Mouse (Mus musculus): Measurements from ENCODE around the gene Elmo3. TPM values are rescaled to one million over a fixed set of nuclear protein-coding genes. Genes with fewer than 3 reads are reported as not detected.

Elmo3 gene
- total and polyA plus RNA-seq, 3 experiments, result 0.72 to 1.4 (median 1.3) TPM

DNA sequence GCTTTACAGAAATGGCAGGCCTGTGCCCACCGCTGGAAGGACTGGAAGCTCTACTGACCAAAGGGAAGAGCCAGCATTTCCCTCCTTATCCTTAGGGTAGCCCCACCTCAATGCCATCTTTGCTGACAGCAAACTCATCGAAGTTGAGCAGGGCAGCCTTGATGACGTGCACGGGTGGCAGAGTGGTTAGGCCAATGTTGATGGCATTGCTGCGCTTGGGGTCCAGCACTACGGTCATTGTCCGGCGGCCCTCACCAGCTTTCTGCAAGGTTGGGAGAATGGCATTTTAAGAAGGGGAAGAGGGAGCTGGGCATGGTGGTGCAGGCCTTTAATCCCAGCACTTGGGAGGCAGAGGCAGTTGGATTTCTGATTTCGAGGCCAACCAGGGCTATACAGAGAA, 26.5 kb downstream of the Elmo3 start:
- in situ Hi-C loops (cut with MboI; ENCODE audit: low pct_ligation_motif_present, low pct_unique_long_range_greater_than_20kb, low sequenced_read_pairs), result no loop called here
- Histone ChIP-seq H3K36me3 (replicated peaks in 1 of 2; ENCODE audit: control insufficient read depth in 1 of 2, insufficient read depth in 1 of 2, low read length in 1 of 2) (peaks cover 67 to 89% of the 10 kb centered on the region in 2 experiments), H3K79me2 (replicated peaks; ENCODE audit: control insufficient read depth, extremely low read depth, insufficient read depth, poor library complexity, severe bottlenecking) (peaks cover 7% of the 10 kb centered on the region), H3K9me3 (replicated peaks; ENCODE audit: low read length) (no peaks in the 10 kb centered on the region), H3K4me1 (ENCODE audit: control insufficient read depth in 1 of 2, insufficient read depth in 2 of 2) (peaks cover 3 to 9% of the 10 kb centered on the region in 2 experiments), H3K9ac (ENCODE audit: insufficient read depth, low read depth) (no peak overlapping the region), H3K4me3 (replicated peaks in 1 of 3; ENCODE audit: low read depth in 2 of 3, low read length in 2 of 3, poor library complexity in 1 of 3) (no peak overlapping the region), H3K4me2 (ENCODE audit: insufficient read depth, low read depth, poor library complexity, severe bottlenecking) (no peak overlapping the region), H3K27me3 (replicated peaks) (no peaks in the 10 kb centered on the region), H3K27ac (ENCODE audit: insufficient read depth, low read depth) (no peak overlapping the region)
- DNase-seq (ENCODE audit: extremely low read depth), result no peak
- dilution Hi-C loops (cut with MboI; ENCODE audit: extremely low pct_ligation_motif_present, extremely low pct_unique_long_range_greater_than_20kb, low sequenced_read_pairs), result no loop called here
- no peak for TF ChIP-seq ELF1 (IDR thresholded peaks at IDR 0.05; ENCODE audit: low read depth, low read length)
- TF ChIP-seq ZC3H11A (IDR thresholded peaks at IDR 0.05; ENCODE audit: low read depth, low read length), result no peak
- no peak for TF ChIP-seq TBP (conservative IDR thresholded peaks at IDR 0.05; ENCODE audit: low read depth, low read length)
- no peak for TF ChIP-seq MAZ (IDR thresholded peaks at IDR 0.05; ENCODE audit: low read depth, low read length)
- no peak for TF ChIP-seq USF2 (conservative IDR thresholded peaks at IDR 0.05; ENCODE audit: low read depth, low read length)
- TF ChIP-seq USF1 (IDR thresholded peaks at IDR 0.05; ENCODE audit: low read depth, low read length), result no peak
- TF ChIP-seq EP300 (IDR thresholded peaks at IDR 0.05; ENCODE audit: low read length), result no peak
- no peak for TF ChIP-seq CHD1 (IDR thresholded peaks at IDR 0.05; ENCODE audit: low read depth, low read length)
- TF ChIP-seq ZKSCAN1 (IDR thresholded peaks at IDR 0.05; ENCODE audit: borderline replicate concordance, low read depth, low read length), result no peak
- no peak for TF ChIP-seq MXI1 (IDR thresholded peaks at IDR 0.05; ENCODE audit: low read depth, low read length)
- TF ChIP-seq POLR2AphosphoS2 (IDR thresholded peaks at IDR 0.05; ENCODE audit: low read depth, low read length), result no peak
- TF ChIP-seq KAT2A (IDR thresholded peaks at IDR 0.05; ENCODE audit: insufficient replicate concordance, low read length), result no peak
- no peak for TF ChIP-seq NRF1 (IDR thresholded peaks at IDR 0.05; ENCODE audit: low read depth, low read length)
- TF ChIP-seq E2F4 (IDR thresholded peaks at IDR 0.05; ENCODE audit: insufficient replicate concordance, low read depth, low read length), result no peak

- Histone ChIP-seq H3K4me2 (ENCODE audit: insufficient read depth, low read depth, poor library complexity, severe bottlenecking) (no peak overlapping the region), H3K9ac (ENCODE audit: insufficient read depth, low read depth) (no peak overlapping the region), H3K36me3 (replicated peaks in 1 of 2; ENCODE audit: control insufficient read depth in 1 of 2, insufficient read depth in 1 of 2, low read length in 1 of 2) (peaks cover 73 to 93% of the 10 kb centered on the region in 2 experiments), H3K27ac (ENCODE audit: insufficient read depth, low read depth) (no peak overlapping the region), H3K4me1 (ENCODE audit: control insufficient read depth in 1 of 2, insufficient read depth in 2 of 2) (peaks cover under 1 to 6% of the 10 kb centered on the region in 2 experiments; a peak in 3 of 4 replicates), H3K4me3 (replicated peaks in 1 of 3; ENCODE audit: low read depth in 2 of 3, low read length in 2 of 3, poor library complexity in 1 of 3) (no peak overlapping the region), H3K79me2 (replicated peaks; ENCODE audit: control insufficient read depth, extremely low read depth, insufficient read depth, poor library complexity, severe bottlenecking) (peaks cover under 1% of the 10 kb centered on the region), H3K27me3 (replicated peaks) (no peaks in the 10 kb centered on the region), H3K9me3 (replicated peaks; ENCODE audit: low read length) (no peaks in the 10 kb centered on the region)
- dilution Hi-C loops (cut with MboI; ENCODE audit: extremely low pct_ligation_motif_present, extremely low pct_unique_long_range_greater_than_20kb, low sequenced_read_pairs), result no loop called here
- in situ Hi-C loops (cut with MboI; ENCODE audit: low pct_ligation_motif_present, low pct_unique_long_range_greater_than_20kb, low sequenced_read_pairs), result no loop called here
- TF ChIP-seq TCF12 (IDR thresholded peaks at IDR 0.05; ENCODE audit: low read depth, low read length) (no peak), RAD21 (IDR thresholded peaks at IDR 0.05; ENCODE audit: low read depth, low read length) (no peak), ZNF384 (IDR thresholded peaks at IDR 0.05; ENCODE audit: low read depth, low read length) (no peak), MAX (IDR thresholded peaks at IDR 0.05; ENCODE audit: low read length) (no peak), NRF1 (IDR thresholded peaks at IDR 0.05; ENCODE audit: low read depth, low read length) (no peak), E2F4 (IDR thresholded peaks at IDR 0.05; ENCODE audit: insufficient replicate concordance, low read depth, low read length) (no peak), MAFK (IDR thresholded peaks at IDR 0.05; ENCODE audit: insufficient replicate concordance, low read length) (no peak), NELFE (IDR thresholded peaks at IDR 0.05; ENCODE audit: low read depth, low read length) (no peak), ELF1 (IDR thresholded peaks at IDR 0.05; ENCODE audit: low read depth, low read length) (no peak), MAZ (IDR thresholded peaks at IDR 0.05; ENCODE audit: low read depth, low read length) (no peak), POLR2A (IDR thresholded peaks at IDR 0.05; ENCODE audit: low read depth, low read length) (no peak; the same call in 1 of the 2 replicates), ZC3H11A (IDR thresholded peaks at IDR 0.05; ENCODE audit: low read depth, low read length) (no peak), GABPA (IDR thresholded peaks at IDR 0.05; ENCODE audit: insufficient replicate concordance, low read depth, low read length) (no peak), HCFC1 (IDR thresholded peaks at IDR 0.05; ENCODE audit: low read depth, low read length) (no peak), SMC3 (IDR thresholded peaks at IDR 0.05; ENCODE audit: low read depth, low read length) (no peak)
- no peak for DNase-seq (ENCODE audit: extremely low read depth)
Observed at GRCm38 (mm10) chr8:105332523-105332922, 27.1 kb downstream of the Elmo3 start.

All from CH12.LX (cell line).